Mouse (Mus musculus) Patski (cell line): ENCODE results near the gene Mrtfb. TPM values are rescaled to one million over a fixed set of nuclear protein-coding genes. Genes with fewer than 3 reads are reported as not detected.

ENCODE experiments used
- ATAC-seq: fragments of 100-300 bp; one replicate; pipeline ENCODE4 v1.8.0; 2021
- CTCF ChIA-PET: fragments of 350-600 bp; sonication (Branson Sonifier 250); formaldehyde crosslinking; loops from one replicate; lab custom pipeline; 2022; ENCODE audit warnings: inconsistent platforms; lab: Charles Lee
- POLR2A ChIA-PET: fragments of 350-600 bp; sonication (Branson Sonifier 250); formaldehyde crosslinking; loops from one replicate; lab custom pipeline; 2022; ENCODE audit warnings: antibody characterized with exemption, inconsistent platforms; lab: Charles Lee
- DNase-seq: peaks from one replicate; pipeline ENCODE4 v3.0.0-alpha.2; 2011; ENCODE audit warnings: low read depth, low spot score
- H3K27me3 ChIP-seq: fragments of 371-371 bp; one replicate; pipeline ENCODE4 v1.5.1; 2021
- CTCF ChIP-seq: fragments of 100-300 bp; IDR thresholded peaks from one replicate; pipeline ENCODE4 v1.5.1; 2021
- in situ Hi-C: fragments of 300-500 bp; cut with MboI; formaldehyde crosslinking; loops from 3 replicates; pipeline ENCODE4 v1.11.1; 2018; ENCODE audit warnings: low pct_unique_long_range_greater_than_20kb, mixed read lengths
- polyA plus RNA-seq: library from polyadenylated mRNA; unstranded; gene quantifications from one replicate; pipeline ENCODE4 v1.2.3, GENCODE M21; 2021

Gene Mrtfb
- polyA plus RNA-seq, 1 experiment from 2014 or later: 18.7 TPM

DNA sequence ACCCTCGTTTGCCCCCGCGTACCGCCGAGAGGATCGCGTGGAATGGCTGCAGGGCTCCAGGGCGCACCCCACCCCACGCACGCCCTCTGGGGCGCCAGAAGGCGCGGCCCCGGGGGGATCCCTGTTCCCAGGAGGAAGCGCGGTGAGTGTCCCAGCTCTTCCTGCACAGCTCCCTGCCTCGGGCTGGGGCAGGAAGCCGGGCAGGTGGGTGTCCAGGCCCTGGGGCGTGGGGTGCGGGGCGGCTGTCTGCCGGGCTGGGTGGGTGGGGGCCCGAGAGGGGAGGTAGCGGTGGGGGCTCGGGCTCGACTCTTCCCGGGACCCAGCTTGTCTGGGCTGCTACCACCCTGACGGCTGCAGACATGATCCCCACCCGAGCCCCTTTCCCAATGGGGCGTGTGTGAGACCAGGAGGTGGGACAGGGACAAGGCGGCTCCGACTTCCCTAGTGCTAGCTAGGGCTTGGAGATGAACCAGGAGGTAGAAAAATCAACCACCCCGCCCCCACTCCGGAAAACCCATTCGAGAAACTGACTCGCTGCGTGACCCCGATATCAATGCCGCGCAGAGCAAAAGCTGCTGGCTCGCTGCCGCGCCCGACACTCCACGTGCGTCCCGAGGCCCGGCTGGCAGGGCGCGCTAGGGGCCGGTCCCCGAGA, 191.9 kb downstream of the Mrtfb start:
- ChIA-PET POLR2A (interaction anchor here (0.6 kb wide), 1 partner anchor 47 kb away, joined by 3 read pairs; no protein-coding TSS in a partner anchor), CTCF (interaction anchor here (2.0 kb wide), 1 partner anchor 10 kb away, joined by 6 read pairs; no protein-coding TSS in a partner anchor)
- no peak for DNase-seq
- no peaks in the 10 kb centered on the region for H3K27me3 ChIP-seq
- ATAC-seq: peak; percentile 47
- in situ Hi-C loops: loop anchor here (10.0 kb wide), 1 partner anchor 157 kb away; no protein-coding TSS in a partner anchor
- no peak for TF ChIP-seq CTCF

GRCm38 (mm10) chr16:13448706-13449090, 192.4 kb downstream of the Mrtfb start:
- no peak for ATAC-seq
- DNase-seq: no peak
- CTCF ChIA-PET: no interaction called here
- in situ Hi-C loops: loop anchor here (10.0 kb wide), 1 partner anchor 156 kb away; no protein-coding TSS in a partner anchor
- no peak for TF ChIP-seq CTCF
- POLR2A ChIA-PET: no interaction called here
- H3K27me3 ChIP-seq: no peaks in the 10 kb centered on the region

- in situ Hi-C loops: loop anchor here (10.0 kb wide), 1 partner anchor 155 kb away; no protein-coding TSS in a partner anchor
- POLR2A ChIA-PET: interaction anchor here (0.6 kb wide), 1 partner anchor 89 kb away, joined by 3 read pairs; no protein-coding TSS in a partner anchor
- H3K27me3 ChIP-seq: no peaks in the 10 kb centered on the region
- no peak for ATAC-seq
- TF ChIP-seq CTCF: no peak
- no peak for DNase-seq
- CTCF ChIA-PET: interaction anchor here (1.0 kb wide), 1 partner anchor 19 kb away, joined by 3 read pairs; no protein-coding TSS in a partner anchor
These were observed 193.2 kb downstream of the Mrtfb start for GRCm38 (mm10) chr16:13449491-13449890.

GRCm38 (mm10) chr16:13450831-13451230, 194.6 kb downstream of the Mrtfb start:
- H3K27me3 ChIP-seq: no peaks in the 10 kb centered on the region
- in situ Hi-C loops: no loop called here
- ChIA-PET POLR2A (no interaction called here), CTCF (no interaction called here)
- no peak for ATAC-seq
- no peak for TF ChIP-seq CTCF
- no peak for DNase-seq

DNA sequence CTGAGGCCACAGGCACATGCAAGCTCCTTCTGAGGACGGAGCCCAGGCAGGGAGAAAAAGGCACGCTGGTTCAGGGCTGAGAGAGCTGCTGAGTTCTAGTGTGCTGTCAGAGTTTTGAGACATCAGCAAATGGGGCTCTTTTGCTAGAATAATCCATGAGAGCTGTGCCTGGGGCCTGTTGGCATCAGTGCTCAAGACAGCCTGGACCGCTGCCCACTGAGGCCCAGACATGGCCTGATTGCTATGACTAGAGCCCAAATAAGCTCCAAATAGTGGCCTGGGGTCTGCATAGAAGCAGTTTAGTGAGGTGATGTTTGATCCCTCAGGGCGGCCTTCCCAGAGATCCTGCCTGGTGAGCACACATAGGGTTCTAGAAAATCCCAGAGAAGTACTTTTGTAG, 195.7 kb downstream of the Mrtfb start:
- no peaks in the 10 kb centered on the region for H3K27me3 ChIP-seq
- no peak for DNase-seq
- ATAC-seq: no peak
- in situ Hi-C loops: no loop called here
- POLR2A ChIA-PET: no interaction called here
- CTCF ChIA-PET: no interaction called here
- no peak for TF ChIP-seq CTCF

DNA sequence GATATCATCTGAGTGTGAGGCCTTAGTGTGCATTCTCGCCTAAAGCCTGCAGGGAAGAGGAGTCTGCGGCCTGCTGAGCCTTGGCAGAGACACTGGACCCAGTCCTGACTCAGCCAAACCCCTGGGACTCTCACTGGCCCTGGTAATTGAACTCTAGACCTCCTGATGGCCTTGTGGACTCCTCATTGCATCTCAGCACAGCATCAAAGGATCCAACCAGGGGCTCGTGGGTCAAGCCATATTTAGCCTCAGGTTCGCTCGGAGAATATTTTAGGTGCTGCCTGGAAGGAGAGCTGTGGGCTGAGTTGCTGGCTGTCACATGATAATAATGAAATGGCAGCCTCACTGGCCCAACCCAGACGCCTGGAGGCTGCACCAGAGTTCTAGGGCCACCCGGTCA, 196.4 kb downstream of the Mrtfb start:
- no peaks in the 10 kb centered on the region for H3K27me3 ChIP-seq
- no peak for ATAC-seq
- POLR2A ChIA-PET: interaction anchor here (0.7 kb wide), 1 partner anchor 22 kb away, joined by 3 read pairs; no protein-coding TSS in a partner anchor
- no peak for DNase-seq
- in situ Hi-C loops: no loop called here
- TF ChIP-seq CTCF: no peak
- CTCF ChIA-PET: no interaction called here

DNA sequence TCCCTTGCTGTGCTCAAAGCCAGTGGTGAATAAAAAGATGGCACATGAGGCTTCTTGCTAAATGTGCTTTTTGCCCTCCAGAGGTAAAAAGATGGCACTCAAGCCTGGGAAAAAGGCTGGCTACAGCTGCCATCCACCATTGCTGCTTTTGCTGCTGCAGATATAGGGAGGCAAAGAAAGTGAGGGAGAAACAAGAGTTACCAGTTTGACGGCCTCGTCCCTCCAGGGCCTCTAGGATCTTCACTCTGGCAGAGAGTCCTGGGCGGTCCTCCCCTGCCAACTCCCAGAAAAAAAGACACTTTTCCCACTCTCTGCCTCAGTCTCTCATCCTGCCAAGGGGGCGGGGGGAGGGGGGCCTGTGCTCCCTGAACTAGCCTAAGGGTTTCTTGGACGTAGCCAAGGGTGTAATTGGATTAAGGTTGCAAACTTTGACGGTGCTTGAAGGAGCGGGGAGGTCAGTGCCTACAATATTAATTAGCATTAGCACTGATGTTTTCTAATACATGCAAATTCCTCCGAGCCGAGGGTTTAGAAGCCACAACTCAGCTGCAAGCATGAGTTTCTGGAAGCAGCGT, 197.8 kb downstream of the Mrtfb start:
- ChIA-PET CTCF (no interaction called here), POLR2A (no interaction called here)
- no peak for ATAC-seq
- DNase-seq: no peak
- in situ Hi-C loops: no loop called here
- H3K27me3 ChIP-seq: no peaks in the 10 kb centered on the region
- no peak for TF ChIP-seq CTCF

GRCm38 (mm10) chr16:13455560-13455959, 199.3 kb downstream of the Mrtfb start:
- POLR2A ChIA-PET: no interaction called here
- CTCF ChIA-PET: no interaction called here
- ATAC-seq (no peak), DNase-seq (no peak)
- no peak for TF ChIP-seq CTCF
- no peaks in the 10 kb centered on the region for H3K27me3 ChIP-seq
- in situ Hi-C loops: no loop called here

DNA sequence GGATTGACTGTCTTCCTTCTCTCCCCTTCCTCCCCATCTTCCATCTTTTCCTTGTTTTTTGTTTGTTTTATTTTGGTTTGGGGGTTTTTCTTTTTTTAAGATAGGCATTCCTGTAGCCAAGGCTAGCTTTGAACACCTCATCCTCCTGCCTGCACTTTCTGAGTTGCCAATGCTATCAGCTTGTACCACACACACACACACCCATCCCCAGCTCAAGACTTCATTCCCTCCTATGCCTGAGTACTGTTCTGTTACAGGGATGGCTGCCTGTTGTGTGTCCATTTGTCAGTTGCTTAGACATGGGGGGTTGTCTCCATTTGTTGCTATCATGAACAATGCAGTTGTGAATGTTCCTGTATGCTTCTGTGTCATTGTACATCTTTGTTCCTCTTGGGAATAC, 202.3 kb downstream of the Mrtfb start:
- CTCF ChIA-PET: no interaction called here
- ATAC-seq: no peak
- in situ Hi-C loops: no loop called here
- H3K27me3 ChIP-seq: no peaks in the 10 kb centered on the region
- DNase-seq: no peak
- no peak for TF ChIP-seq CTCF
- POLR2A ChIA-PET: no interaction called here

GRCm38 (mm10) chr16:13460071-13460470, 203.8 kb downstream of the Mrtfb start:
- ATAC-seq (no peak), DNase-seq (no peak)
- POLR2A ChIA-PET: no interaction called here
- no peak for TF ChIP-seq CTCF
- CTCF ChIA-PET: no interaction called here
- in situ Hi-C loops: no loop called here
- H3K27me3 ChIP-seq: no peaks in the 10 kb centered on the region

- no peak for ATAC-seq
- POLR2A ChIA-PET: no interaction called here
- CTCF ChIA-PET: no interaction called here
- DNase-seq: no peak
- no peaks in the 10 kb centered on the region for H3K27me3 ChIP-seq
- in situ Hi-C loops: no loop called here
- no peak for TF ChIP-seq CTCF
These were observed 204.6 kb downstream of the Mrtfb start for GRCm38 (mm10) chr16:13460777-13461408.
